Mouse (Mus musculus): ENCODE data around the gene Mrc2.

GRCm38 (mm10) chr11:105281291-105281690 lies 11.2 kb upstream of the Mrc2 start:
- TF ChIP-seq POLR2A (IDR thresholded peaks at IDR 0.05; ENCODE audit: control insufficient read depth, low read depth, low read length) (no peak), CTCF (IDR thresholded peaks at IDR 0.05; ENCODE audit: control insufficient read depth, insufficient read depth, insufficient replicate concordance, low read depth, low read length) (no peak)

All from testis, adult 2 months (tissue).